Mouse (Mus musculus): ENCODE results near the gene Il17f. TPM values are rescaled to one million over a fixed set of nuclear protein-coding genes. Genes with fewer than 3 reads are reported as not detected.

The Il17f gene
- under 1 TPM; 0.46 to 0.75 TPM for total RNA-seq (2023)

DNA sequence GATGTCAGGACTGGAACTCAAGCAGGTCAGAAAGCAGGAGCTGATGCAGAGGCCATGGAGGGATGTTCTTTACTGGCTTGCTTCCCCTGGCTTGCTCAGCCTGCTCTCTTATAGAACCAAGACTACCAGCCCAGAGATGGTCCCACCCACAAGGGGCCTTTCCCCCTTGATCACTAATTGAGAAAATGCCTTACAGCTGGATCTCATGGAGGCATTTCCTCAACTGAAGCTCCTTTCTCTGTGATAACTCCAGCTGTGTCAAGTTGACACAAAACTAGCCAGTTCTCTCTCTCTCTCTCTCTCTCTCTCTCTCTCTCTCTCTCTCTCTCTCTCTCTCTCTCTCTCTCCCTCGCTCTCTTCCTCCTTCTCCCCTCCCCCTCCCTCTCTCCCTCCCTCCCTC lies at the start of gene Il17f:
Gene Il17f, minus strand, starts transcription at position 101 of the 400 bp plus-strand sequence.

DNA sequence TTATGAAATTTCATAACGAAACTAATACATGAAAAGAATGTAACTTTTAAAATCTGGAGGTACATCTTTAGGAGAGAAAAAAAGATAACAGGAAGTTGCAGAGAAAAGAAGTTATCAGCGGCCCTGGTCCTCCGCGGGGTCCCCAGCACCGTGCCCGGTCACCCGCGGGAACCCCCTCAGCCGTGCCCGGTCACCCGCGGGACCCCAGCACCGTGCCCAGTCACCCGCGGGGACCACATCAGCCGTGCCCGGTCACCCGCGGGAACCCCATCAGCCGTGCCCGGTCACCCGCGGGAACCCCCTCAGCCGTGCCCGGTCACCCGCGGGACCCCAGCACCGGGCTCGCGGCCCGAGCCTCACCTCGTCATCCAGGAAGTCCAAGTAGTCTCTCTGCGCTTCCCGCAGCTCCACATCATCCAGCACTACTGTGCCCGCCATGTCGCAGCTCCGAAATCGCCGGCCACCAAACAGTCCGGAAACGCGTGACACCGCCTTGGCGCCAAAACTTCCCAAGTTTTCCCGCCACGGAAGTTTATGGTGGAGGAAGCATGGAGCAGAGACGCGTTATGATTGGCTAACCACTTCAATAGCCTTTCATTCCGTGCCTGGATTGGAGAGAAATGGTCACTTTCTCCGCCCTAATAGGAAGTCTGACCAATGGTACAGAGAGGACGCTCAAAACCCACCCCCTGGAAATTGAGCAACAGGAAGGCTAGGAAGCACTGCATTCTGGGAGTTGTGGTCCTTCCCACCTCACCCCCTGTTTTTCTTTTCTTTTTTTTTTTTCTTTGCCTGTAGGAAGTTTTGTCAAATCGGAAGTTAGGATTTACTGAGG lies 29.6 kb upstream of the Il17f start, which contains the start of gene Mcm3:
Gene Mcm3, minus strand, starts transcription at position 542 of the 835 bp plus-strand sequence.

DNA sequence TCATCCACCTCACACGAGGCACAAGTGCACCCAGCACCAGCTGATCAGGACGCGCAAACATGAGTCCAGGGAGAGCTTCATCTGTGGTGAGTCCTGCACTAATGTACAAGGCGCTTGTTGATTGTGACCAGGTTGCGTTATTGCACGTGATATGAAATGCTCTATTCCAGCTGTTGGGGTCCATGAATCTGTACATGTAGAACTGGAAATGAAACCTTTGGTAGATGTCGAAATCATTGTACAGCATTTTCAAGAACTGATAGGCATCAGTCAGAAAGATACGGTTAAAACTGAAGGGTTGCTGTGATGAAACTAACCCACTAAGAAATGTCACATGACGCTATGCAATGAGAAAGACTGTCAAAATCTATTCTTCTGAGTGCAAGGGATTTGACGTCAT lies 59.5 kb downstream of the Il17f start, which contains the start of gene Il17a:
Gene Il17a, plus strand, starts transcription at position 3 of the 400 bp plus-strand sequence.

Other genes starting within 250 kb of the Il17f start
- gene Pkhd1, start 172.6 kb downstream of the Il17f start, total RNA-seq (2023), result not detected
- not detected for gene Il17a, start 59.7 kb downstream of the Il17f start, total RNA-seq (2023)
- gene Mcm3, start 29.7 kb upstream of the Il17f start, total RNA-seq (2023), result 100 to 1,000 TPM; 106 to 115 TPM
- gene Paqr8, start 100.0 kb upstream of the Il17f start, total RNA-seq (2023), result under 1 TPM; 0.71 to 0.81 TPM
- under 1 TPM; 0.20 to 0.24 TPM for gene Efhc1, start 161.0 kb upstream of the Il17f start, total RNA-seq (2023)

Data from neutrophil, adult 83 days (primary cell).